Mouse (Mus musculus) adrenal gland, postnatal 10 days (tissue): Measurements from ENCODE around the gene Serpinh1. TPM values are rescaled to one million over a fixed set of nuclear protein-coding genes. Genes with fewer than 3 reads are reported as not detected.
"Not testable (repeated sequence)": the region's sequence is repeated elsewhere in the genome, so short reads cannot be mapped to it uniquely, and the experiment has no call there.

ENCODE experiments used
- DNase-seq: peaks from one replicate; pipeline ENCODE4 v3.0.0; 2021; ENCODE audit warnings: mixed read lengths
- total RNA-seq, 2 experiments: library from RNA; stranded (reverse); gene quantifications; 2 replicates each; pipeline ENCODE4 v1.2.3; 2021

Gene Serpinh1
- total RNA-seq, 2 experiments from 2014 or later = 331 to 363 TPM

DNA sequence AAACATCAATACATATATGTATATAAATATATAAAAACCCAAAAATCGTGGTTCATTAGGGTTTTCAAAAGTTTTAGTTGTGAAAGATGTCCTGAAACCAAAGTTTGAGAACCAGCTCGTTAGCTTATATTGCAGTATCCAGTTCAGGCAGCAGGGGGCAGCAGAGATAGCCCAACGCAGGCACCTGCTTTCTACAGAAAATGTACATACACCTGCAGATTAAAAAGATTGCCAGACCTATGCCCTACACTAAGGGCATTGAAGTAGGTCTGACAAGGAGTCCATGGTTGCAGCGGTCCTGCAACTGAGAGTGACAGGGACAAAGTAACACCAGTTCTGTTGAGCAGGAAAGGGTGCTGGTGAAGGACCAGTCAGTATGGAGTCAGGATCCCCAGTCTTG lies 22.4 kb upstream of the Serpinh1 start:
- DNase-seq = peak; percentile 89

GRCm38 (mm10) chr7:99374325-99374724 lies 21.3 kb upstream of the Serpinh1 start:
- not testable (repeated sequence) for DNase-seq

GRCm38 (mm10) chr7:99366716-99367115 lies 13.7 kb upstream of the Serpinh1 start:
- DNase-seq = no peak

DNA sequence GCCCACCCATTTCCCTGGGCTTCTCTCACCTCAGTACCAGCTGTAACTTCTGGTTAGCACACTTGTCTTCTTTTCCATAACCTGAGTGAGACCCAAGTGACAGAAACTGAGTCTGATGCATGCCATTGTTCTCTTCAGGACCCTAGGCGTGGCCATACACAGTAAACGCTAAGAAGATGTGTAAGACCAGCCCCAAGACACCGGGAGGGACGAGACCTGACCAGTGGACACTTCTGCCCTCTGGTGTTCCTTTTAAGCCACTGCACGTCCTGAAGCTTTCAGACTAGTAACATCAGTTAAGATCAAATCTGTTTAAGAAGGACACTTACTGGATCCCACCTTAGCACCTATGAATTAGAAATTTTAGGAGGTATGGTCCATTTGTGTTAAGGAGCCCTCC lies 12.0 kb upstream of the Serpinh1 start:
- peak; percentile 79 for DNase-seq

DNA sequence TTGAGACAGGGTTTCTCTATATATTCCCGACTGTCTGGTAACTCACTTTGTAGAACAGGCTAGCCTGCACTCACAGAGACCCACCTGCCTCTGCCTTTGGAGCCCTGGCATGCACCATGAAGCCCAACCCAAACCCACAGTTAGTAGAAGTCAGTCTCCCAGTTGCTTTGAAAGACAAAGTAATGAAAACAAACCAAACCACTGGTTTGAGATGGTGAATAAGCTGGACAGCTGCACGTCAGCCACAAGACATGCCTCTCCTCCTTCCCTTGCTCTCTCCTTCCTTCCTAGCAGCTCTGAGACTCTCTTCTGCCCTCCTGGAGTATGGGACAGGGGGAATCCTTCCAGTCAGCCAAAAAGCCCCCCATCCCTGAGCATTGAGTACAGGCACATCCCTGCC lies 9.1 kb upstream of the Serpinh1 start:
- no peak for DNase-seq

DNA sequence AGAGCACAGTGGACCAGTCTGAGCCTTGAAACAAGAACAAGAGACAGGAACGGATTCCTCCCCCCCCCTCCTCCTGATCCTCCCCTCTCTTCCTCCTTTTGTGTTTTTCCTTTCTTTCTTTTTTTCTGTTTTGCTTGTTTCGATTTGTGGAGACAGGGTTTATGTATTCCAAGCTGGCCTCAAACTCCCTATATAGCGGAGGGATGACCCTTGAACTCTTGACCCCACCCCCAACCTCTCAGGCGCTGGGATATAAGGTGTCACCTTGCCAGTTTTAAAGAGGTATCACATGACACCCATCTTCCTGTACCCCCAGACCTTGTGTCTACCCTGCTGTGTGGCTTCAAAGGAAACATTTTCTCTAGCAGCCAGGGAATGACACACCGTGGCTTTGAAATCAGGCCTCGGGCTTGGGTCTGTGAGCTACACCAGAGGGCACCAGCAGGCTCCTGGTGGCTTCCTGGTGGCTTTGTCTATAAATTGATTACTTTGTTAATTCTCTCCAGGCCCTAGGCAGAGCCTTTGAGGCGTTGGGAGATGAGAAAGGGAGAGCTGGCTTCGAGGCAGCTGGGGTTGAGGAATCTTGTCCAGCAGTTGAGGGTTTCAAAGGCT lies 7.9 kb upstream of the Serpinh1 start:
- no peak for DNase-seq

DNA sequence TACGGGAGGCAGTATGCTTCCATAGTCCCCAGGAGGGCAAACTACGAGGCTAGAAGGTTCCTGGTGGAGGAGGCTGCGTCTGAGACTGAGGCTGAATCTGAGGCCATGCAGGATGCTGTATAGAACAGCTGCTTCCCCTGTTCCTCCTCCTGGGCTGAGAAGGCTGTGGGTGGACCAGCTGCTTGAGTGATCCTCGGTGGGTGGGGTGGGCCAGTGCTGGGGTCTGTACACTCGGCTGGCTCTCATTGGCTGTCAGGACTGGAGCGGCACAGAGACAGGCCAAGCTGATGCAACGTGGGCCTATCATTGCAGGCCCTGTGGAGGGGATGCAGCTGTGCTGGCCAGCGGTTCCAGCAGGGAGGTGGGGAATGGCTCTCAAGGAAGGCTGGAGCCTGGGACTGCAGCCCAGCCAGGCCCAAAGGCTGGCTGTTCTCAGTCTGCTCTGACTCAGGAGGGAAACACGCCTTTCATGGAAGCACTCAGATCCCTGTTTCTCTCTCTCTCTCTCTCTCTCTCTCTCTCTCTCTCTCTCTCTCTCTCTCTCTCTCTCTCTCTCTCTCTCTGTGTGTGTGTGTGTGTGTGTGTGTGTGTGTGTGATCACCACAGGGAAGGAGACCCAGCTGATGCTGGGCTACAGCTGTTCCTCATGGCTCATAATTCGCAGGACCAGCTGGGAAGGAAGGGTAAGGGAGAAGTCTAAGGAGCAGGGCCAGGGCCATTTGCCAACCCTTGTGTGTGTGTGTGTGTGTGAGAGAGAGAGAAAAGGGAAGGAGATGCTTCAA lies 7.2 kb upstream of the Serpinh1 start:
- peak; percentile 75 for DNase-seq

GRCm38 (mm10) chr7:99358371-99358770 lies 5.3 kb upstream of the Serpinh1 start:
- no peak for DNase-seq

- peak; percentile 91 for DNase-seq
These were observed 4.2 kb upstream of the Serpinh1 start for GRCm38 (mm10) chr7:99357201-99357600.

DNA sequence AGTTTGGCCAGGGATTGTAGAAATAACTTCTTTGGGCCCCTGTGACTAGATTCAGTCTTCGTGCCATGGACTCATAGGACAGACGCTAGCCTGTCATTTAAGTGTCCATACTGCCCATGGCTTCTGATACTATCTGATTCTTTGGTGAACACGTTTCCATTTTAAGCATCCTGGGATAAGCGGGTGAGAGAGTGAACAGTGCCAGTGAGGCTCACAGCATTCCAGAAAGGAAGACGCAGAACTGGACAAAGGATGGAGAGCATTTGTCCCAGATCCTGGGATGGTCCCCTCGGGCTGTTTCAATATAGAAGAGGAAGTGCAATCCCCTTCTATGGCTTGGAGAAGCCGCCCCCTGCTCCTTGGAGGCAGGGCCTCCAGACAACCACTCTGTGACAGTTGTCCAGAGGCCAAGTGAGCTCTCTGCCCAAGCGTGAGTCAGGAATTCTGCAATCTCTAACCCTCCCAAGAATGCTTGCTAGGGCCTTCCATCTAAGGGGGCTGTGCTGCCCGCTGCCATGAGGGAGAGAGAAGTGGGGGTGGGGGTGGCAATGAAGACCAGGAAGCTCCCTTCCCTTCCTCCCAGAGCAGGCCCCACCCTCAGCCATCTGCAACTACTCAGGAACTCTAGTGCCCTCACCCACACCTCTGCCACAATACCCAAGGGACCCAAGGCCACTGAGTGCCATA lies 3.3 kb upstream of the Serpinh1 start:
- DNase-seq = peak; percentile 70

- peak; percentile 87 for DNase-seq
These were observed 2.7 kb upstream of the Serpinh1 start for GRCm38 (mm10) chr7:99355731-99356131.

DNA sequence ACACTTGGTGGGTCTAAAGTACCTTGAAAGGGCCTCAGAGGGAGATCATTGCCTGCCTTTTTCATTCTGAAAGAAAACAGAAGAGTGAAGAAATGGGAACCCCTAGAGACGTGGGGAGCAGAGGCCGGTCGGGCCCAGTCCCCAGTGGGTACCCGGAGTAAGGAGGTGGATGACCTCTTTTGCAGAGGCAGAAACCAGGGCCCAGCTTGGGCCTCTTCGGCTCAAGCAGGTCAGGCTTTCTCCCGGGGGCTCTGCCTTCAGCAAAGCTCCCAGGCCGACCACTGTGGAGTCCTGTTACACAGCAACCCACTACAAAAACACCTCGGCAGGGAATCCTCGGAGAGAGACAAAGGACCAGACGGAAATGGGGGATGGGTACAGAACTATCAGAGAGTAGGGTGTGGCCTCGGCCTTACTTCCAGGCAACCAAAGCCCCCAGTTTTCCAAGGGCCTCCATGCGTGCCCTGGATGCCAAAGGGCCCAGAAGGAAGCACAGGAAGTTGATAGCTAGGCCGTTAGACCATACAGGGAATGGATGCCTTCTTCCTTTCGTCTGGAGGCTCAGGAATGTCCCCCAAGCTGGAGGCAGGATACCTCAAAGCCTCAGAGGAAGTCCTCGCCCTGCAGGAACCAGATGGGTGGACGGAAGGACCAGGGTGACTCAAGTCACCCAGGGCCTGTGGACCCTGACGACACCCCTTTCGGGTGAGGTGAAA lies 1.1 kb downstream of the Serpinh1 start:
- DNase-seq = peak; percentile 47

DNA sequence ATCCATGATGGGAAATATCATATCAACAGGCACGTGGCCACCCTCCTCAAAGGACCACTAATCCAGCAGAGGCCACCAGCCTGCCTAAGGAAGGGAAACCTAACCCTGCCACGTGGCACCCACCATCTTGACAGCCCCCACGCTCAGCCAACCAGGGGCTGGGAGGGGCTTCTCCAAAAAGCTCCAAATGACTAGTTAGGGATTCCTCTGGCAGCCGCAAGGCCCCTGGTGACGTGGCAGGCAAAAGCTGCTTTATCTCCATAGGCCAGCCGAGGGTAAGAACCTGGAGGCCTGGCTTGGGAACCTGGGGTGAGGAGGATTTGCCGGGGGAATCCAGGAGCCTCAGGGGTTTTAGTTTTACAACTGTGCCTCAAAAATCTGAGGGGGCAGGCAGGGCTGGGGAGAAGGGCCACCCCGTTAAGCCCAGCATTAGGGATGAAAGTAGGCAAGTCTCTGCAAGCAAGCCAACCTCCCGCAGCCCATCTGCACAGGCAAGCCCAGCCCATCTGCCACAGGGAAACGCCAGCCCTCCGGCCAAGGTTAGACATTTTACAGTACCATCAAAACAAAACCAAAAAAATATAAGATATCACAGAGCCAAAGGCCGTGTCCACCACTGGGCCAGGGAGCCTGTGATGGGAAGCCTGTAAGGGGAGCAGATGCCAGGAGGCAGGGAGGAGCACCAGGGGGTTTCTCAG lies 1.8 kb downstream of the Serpinh1 start:
- peak; percentile 51 for DNase-seq

DNA sequence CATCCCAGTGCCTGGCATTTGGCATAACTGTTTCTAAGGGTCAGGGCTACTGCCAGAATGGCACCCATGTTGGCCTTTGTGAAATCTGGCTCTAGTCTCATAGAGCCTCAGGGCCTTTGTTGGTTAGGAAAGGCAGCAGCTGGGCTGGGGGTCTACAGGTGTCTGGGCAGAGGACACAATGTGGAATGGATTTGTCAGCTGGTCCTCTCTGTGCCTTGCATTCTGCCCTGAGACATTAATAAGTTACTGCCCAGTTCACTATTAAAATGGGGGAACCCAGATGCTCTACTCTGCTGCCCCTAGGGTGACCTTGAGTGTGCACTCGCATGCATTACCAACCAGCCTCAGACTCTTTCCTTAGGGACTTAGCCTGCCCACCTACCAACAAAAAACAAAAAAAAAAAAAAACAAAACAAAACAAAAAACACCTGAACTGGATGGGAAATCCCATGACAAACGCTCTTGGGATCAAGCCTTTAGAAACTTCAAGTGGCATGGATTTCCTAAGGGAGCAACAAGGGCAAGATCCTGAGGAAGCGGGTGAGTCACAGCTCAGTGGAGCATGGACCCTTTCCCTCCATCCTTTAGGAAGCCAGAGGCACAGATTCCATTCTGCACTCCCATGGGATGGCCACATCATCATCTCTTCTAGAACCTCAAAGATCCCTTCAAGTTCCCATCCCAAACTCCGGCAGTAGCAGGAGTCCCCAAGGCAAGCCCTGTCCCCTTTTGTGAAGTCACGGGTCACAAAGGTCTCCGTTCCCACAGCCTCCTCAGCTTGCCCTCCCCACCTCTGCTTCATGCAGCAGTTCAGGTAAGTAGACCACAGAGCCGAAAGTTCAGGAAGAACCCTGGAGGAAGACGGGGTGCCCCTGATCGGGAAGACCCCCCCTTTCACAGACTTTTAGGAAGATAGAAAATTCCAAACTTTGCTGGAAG lies 3.0 kb downstream of the Serpinh1 start:
- no peak for DNase-seq

GRCm38 (mm10) chr7:99348883-99349282 lies 4.2 kb downstream of the Serpinh1 start:
- no peak for DNase-seq

DNA sequence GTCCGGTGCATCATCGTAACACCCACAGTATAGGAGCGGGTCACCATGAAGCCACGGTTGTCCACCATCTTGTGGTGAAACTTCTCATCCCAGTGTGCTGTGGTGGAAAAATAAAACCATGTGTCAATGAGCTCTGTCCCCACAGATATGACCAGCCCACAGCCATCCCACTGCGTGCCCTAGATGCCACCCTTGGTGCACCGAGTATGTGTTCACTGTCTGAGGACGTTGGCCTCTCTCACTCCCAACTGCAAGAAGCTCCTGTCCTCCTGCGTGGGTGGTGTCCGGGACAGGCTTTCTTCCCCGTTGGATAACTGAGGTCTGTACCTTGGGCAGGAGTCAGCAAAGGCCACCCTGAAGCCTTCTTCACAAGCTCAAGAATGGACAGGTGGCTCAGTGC lies 5.8 kb downstream of the Serpinh1 start:
- no peak for DNase-seq

DNA sequence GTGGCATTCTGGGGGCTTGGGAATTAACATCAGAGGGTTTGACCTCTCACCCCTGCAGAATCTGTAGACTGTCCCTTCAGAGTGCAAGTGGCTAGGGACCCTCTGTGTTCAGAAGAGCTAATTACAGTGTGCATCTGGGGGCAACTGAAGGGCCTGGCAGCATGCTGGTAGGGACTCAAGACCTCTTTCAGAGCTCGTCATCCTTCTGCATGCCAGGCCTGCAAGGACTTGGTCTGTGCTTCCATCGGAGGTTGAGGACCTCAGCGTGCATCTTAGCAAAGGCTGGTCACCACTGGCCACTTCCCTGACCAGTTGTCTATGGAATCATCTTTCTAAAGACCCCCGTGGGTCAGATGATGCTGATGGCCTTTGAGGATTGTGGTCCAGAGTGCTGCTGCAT lies 9.5 kb downstream of the Serpinh1 start:
- DNase-seq = no peak

DNA sequence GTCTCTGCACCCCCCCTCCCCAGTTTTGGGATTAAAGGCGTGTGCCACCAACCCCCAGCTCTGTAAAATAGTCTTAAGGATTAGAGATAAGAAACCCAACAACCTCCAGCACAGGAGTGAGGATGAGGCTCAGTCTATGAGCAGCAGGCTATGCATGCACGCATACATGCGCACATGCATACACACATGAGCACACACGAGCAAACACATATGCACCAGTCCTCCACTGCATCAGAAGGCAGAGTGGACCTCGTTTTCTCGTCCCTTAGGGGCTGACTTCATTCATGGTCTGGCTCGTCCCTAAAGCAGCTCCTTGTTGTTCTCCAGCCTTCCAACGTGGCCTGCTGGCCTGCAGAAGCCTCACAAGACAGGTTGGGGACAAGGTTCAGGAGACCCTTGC lies 12.3 kb downstream of the Serpinh1 start:
- DNase-seq = no peak

- DNase-seq = peak; percentile 94
These were observed 20.1 kb downstream of the Serpinh1 start for GRCm38 (mm10) chr7:99332774-99333480.

- DNase-seq = no peak
These were observed 23.0 kb downstream of the Serpinh1 start for GRCm38 (mm10) chr7:99330012-99330411.
